Mouse (Mus musculus) liver, adult 2 months (tissue): ENCODE measurements around the gene Dmrta2. TPM values are rescaled to one million over a fixed set of nuclear protein-coding genes. Genes with fewer than 3 reads are reported as not detected.

Experiments
- DNase-seq: peaks from one replicate; pipeline ENCODE4 v3.0.0-alpha.2; 2011; ENCODE audit warnings: low read depth, low spot score; ENCODE audit errors: extremely low read depth
- H3K27ac ChIP-seq: fragments of 200-500 bp; replicated peaks from 2 replicates; pipeline ENCODE4 v1.5.1; 2012; ENCODE audit warnings: low read depth, mild to moderate bottlenecking, control low read depth, inconsistent platforms, low read length; ENCODE audit not compliant: insufficient read depth
- H3K27me3 ChIP-seq: fragments of 200-500 bp; 2 replicates; pipeline ENCODE4 v1.6.1; 2012; ENCODE audit warnings: mild to moderate bottlenecking, moderate library complexity, low read length, inconsistent platforms; ENCODE audit not compliant: control insufficient read depth, insufficient read depth
- H3K36me3 ChIP-seq: fragments of 200-500 bp; 2 replicates; pipeline ENCODE4 v1.6.1; 2012; ENCODE audit warnings: low read length, inconsistent platforms; ENCODE audit not compliant: control insufficient read depth, insufficient read depth
- H3K4me1 ChIP-seq: fragments of 200-500 bp; 2 replicates; pipeline ENCODE4 v1.6.1; 2011; ENCODE audit warnings: low read length; ENCODE audit not compliant: control insufficient read depth, insufficient read depth
- H3K4me3 ChIP-seq: fragments of 200-500 bp; 2 replicates; pipeline ENCODE4 v1.5.1; 2011; ENCODE audit warnings: low read depth, mild to moderate bottlenecking, control low read depth, low read length, moderate library complexity; ENCODE audit not compliant: insufficient read depth
- H3K79me2 ChIP-seq: fragments of 200-500 bp; 2 replicates; pipeline ENCODE4 v1.6.1; 2012; ENCODE audit warnings: inconsistent platforms, mild to moderate bottlenecking, low read length, moderate library complexity; ENCODE audit not compliant: control insufficient read depth, insufficient read depth
- H3K9ac ChIP-seq: fragments of 200-500 bp; 2 replicates; pipeline ENCODE4 v1.6.1; 2012; ENCODE audit warnings: low read depth, mild to moderate bottlenecking, control low read depth, inconsistent platforms, low read length
- CTCF ChIP-seq: fragments of 200-500 bp; IDR thresholded peaks from 2 replicates; pipeline ENCODE4 v1.5.1; 2011; ENCODE audit warnings: low read depth, low read length, control low read depth
- POLR2A ChIP-seq: fragments of 200-500 bp; IDR thresholded peaks from 2 replicates; pipeline ENCODE4 v1.6.1; 2011; ENCODE audit warnings: low read length, control low read depth; ENCODE audit not compliant: insufficient read depth; ENCODE audit errors: extremely low read depth
- whole genome bisulfite sequencing: fragments of 180-500 bp; shearing (Covaris S2); methylation state at CpG from one replicate; pipeline ENCODE4 v1.1.7; 2018; 5-methylcytosine and 5-hydroxymethylcytosine counted together
- polyA plus RNA-seq: library from polyadenylated mRNA; depleted of rRNA; stranded (reverse); fragments of >200 nt; gene quantifications from 2 replicates; pipeline ENCODE4 v1.2.3, GENCODE M21; 2012
- total RNA-seq: library from RNA; depleted of rRNA; stranded (reverse); fragments of >200 nt; gene quantifications from 2 replicates; pipeline ENCODE4 v1.2.3, GENCODE M21; 2014

Gene Dmrta2
- total and polyA plus RNA-seq, 2 experiments = 0.02 TPM; not detected in 1

- WGBS = 2% methylated on average over 99 of the region's 99 CpGs
- Histone ChIP-seq H3K9ac (no peak overlapping the region), H3K79me2 (no peaks in the 10 kb centered on the region), H3K36me3 (no peaks in the 10 kb centered on the region), H3K27ac (no peak overlapping the region), H3K4me1 (no peaks in the 10 kb centered on the region; the same call in none of the 2 replicates), H3K27me3 (peaks cover 63% of the 10 kb centered on the region), H3K4me3 (peak overlapping the region; percentile 11; the same call in 1 of the 2 replicates)
- DNase-seq = no peak
- TF ChIP-seq POLR2A (no peak), CTCF (no peak)
Measured at GRCm38 (mm10) chr4:109981871-109982680, 4.2 kb downstream of the Dmrta2 start.

- H3K4me1 ChIP-seq = no peaks in the 10 kb centered on the region; the same call in none of the 2 replicates
- H3K27me3 ChIP-seq = peaks cover 60% of the 10 kb centered on the region
- 5% methylated on average over 30 of the region's 30 CpGs for WGBS
- no peak overlapping the region for H3K9ac ChIP-seq
- peak overlapping the region; percentile 11; the same call in 1 of the 2 replicates for H3K4me3 ChIP-seq
- DNase-seq = no peak
- TF ChIP-seq CTCF = no peak
- TF ChIP-seq POLR2A = no peak
- H3K27ac ChIP-seq = no peak overlapping the region
- H3K36me3 ChIP-seq = no peaks in the 10 kb centered on the region
- no peaks in the 10 kb centered on the region for H3K79me2 ChIP-seq
Measured at GRCm38 (mm10) chr4:109982681-109983265, 4.9 kb downstream of the Dmrta2 start.

- no peak for DNase-seq
- no peaks in the 10 kb centered on the region for H3K79me2 ChIP-seq
- H3K9ac ChIP-seq = no peak overlapping the region
- no peak overlapping the region for H3K4me3 ChIP-seq
- H3K4me1 ChIP-seq = no peaks in the 10 kb centered on the region; the same call in none of the 2 replicates
- WGBS = 3% methylated on average over 49 of the region's 49 CpGs
- H3K36me3 ChIP-seq = no peaks in the 10 kb centered on the region
- H3K27ac ChIP-seq = no peak overlapping the region
- peaks cover 53% of the 10 kb centered on the region for H3K27me3 ChIP-seq
- TF ChIP-seq CTCF = no peak
Measured at GRCm38 (mm10) chr4:109983281-109984001, 5.6 kb downstream of the Dmrta2 start.

- H3K36me3 ChIP-seq = no peaks in the 10 kb centered on the region
- H3K4me1 ChIP-seq = no peaks in the 10 kb centered on the region; the same call in none of the 2 replicates
- TF ChIP-seq CTCF = no peak
- TF ChIP-seq POLR2A = no peak
- DNase-seq = no peak
- H3K9ac ChIP-seq = no peak overlapping the region
- H3K4me3 ChIP-seq = no peak overlapping the region
- peaks cover 51% of the 10 kb centered on the region for H3K27me3 ChIP-seq
- 5% methylated on average over 24 of the region's 24 CpGs for WGBS
- H3K79me2 ChIP-seq = no peaks in the 10 kb centered on the region
- no peak overlapping the region for H3K27ac ChIP-seq
Measured at GRCm38 (mm10) chr4:109984011-109984411, 6.2 kb downstream of the Dmrta2 start.

- H3K9ac ChIP-seq = no peak overlapping the region
- H3K27me3 ChIP-seq = peaks cover 49% of the 10 kb centered on the region
- H3K36me3 ChIP-seq = no peaks in the 10 kb centered on the region
- H3K79me2 ChIP-seq = no peaks in the 10 kb centered on the region
- H3K4me1 ChIP-seq = no peaks in the 10 kb centered on the region; the same call in none of the 2 replicates
- no peak for DNase-seq
- TF ChIP-seq POLR2A = no peak
- TF ChIP-seq CTCF = no peak
- 7% methylated on average over 38 of the region's 38 CpGs for WGBS
- H3K4me3 ChIP-seq = no peak overlapping the region
- H3K27ac ChIP-seq = no peak overlapping the region
Measured at GRCm38 (mm10) chr4:109984496-109985423, 6.9 kb downstream of the Dmrta2 start.
